Mouse (Mus musculus): ENCODE data around the gene Pln. TPM values are rescaled to one million over a fixed set of nuclear protein-coding genes. Genes with fewer than 3 reads are reported as not detected.

The Pln gene
- polyA plus RNA-seq, 1 experiment from 2014 or later = 0.93 TPM

DNA sequence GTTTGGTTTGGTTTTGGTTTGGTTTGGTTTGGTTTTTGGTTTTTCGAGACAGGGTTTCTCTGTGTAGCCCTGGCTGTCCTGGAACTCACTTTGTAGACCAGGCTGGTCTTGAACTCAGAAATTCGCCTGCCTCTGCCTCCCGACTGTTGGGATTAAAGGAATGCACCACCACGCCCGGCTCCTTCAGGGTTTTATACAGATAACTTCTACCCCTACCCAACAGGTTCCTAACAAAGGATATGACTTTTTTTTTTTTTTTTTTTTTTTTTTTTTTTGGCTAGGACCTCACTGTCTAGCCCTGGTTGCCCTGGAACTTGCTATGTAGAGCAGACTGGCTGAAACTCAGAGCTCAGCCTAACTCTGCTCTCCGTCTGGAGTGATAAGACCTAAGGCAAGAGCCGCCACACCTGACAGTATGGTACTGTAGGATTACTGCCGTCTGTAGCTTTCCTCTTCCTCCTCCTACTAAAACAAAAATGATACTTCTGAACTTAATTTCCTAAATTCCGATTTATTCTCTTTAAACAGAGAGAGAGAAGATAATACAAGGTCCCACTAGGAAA is 4.8 kb downstream of the Pln start:
- Histone ChIP-seq H3K9ac (no peak overlapping the region), H3K9me3 (no peaks in the 10 kb centered on the region), H3K27ac (no peak overlapping the region), H3K4me3 (no peak overlapping the region), H3K27me3 (no peaks in the 10 kb centered on the region), H3K4me2 (no peak overlapping the region), H3K4me1 (no peaks in the 10 kb centered on the region), H3K36me3 (no peaks in the 10 kb centered on the region)
- no peak for ATAC-seq (ENCODE audit: insufficient number of reproducible peaks, insufficient read depth, low FRiP score, low TSS enrichment, low read depth)
- 85% methylated on average over 9 of the region's 9 CpGs for WGBS

DNA sequence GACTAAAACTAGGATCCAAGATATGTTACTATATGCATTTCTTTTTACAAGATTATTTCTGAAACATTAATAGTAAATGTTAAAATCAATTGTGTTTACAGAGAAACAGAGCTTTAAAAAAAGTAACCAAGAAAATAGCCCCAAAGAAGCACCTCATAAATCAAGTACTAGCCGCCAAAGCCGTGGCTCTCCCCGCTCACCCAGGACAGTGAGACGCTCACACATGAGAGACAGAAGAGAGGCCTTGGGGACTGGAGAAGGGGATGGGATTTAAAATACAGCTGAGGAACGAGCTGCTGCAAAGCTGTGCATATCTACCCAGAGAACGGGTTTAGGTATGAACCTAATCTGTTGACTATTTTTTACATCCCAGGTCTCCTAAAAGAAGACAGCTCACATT is 5.9 kb downstream of the Pln start:
- Histone ChIP-seq H3K27me3 (no peaks in the 10 kb centered on the region), H3K27ac (no peak overlapping the region), H3K4me2 (no peak overlapping the region), H3K4me1 (no peaks in the 10 kb centered on the region), H3K4me3 (no peak overlapping the region), H3K9me3 (no peaks in the 10 kb centered on the region), H3K36me3 (0 out of 2 replicates have a peak, but pooled peaks cover 4% of the 10 kb centered on the region), H3K9ac (no peak overlapping the region)
- WGBS = 82% methylated on average over 6 of the region's 6 CpGs
- no peak for ATAC-seq (ENCODE audit: insufficient number of reproducible peaks, insufficient read depth, low FRiP score, low TSS enrichment, low read depth)

DNA sequence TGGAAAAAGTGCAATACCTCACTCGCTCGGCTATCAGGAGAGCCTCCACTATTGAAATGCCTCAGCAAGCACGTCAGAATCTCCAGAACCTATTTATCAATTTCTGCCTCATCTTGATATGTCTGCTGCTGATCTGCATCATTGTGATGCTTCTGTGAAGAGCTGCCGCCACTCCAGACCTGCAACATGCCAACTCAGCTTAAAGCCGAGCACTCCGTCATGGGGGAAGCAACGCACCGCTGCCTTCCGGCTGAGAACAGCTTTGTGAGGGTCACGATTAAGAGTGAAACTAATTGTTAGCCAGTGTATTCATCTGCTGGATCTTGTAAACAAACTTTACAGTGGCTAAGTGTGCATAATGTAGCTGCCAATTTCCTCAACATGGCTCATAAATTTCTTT is 6.4 kb downstream of the Pln start:
- Histone ChIP-seq H3K27me3 (no peaks in the 10 kb centered on the region), H3K4me1 (no peaks in the 10 kb centered on the region), H3K4me3 (no peak overlapping the region), H3K9ac (no peak overlapping the region), H3K27ac (no peak overlapping the region), H3K36me3 (peaks cover 4% of the 10 kb centered on the region; the same call in 1 of the 2 replicates), H3K9me3 (no peaks in the 10 kb centered on the region), H3K4me2 (no peak overlapping the region)
- no peak for ATAC-seq (ENCODE audit: insufficient number of reproducible peaks, insufficient read depth, low FRiP score, low TSS enrichment, low read depth)
- WGBS = 83% methylated on average over 10 of the region's 10 CpGs

DNA sequence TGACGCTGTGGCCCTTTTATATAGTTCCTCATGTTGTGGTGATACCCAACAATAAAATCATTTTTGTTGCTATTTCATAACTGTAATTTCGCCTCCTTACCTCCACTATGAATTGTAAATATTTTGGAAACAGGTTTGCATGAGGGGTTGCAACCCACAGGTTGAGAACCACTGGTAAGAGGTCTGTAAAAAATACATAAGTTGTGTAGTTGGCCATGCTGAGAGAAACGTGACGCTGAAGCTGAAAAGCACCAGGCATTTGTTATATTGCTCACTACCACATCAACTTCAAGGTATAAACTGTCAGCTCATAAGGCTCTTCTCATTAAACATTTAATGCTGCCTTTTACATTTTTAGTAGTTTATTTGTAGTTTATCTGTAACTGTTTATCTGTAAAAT is 8.0 kb downstream of the Pln start:
- no peak overlapping the region for H3K4me3 ChIP-seq
- H3K4me1 ChIP-seq = no peaks in the 10 kb centered on the region
- no peak for ATAC-seq (ENCODE audit: insufficient number of reproducible peaks, insufficient read depth, low FRiP score, low TSS enrichment, low read depth)
- peaks cover 4% of the 10 kb centered on the region; the same call in 1 of the 2 replicates for H3K36me3 ChIP-seq
- H3K9me3 ChIP-seq = no peaks in the 10 kb centered on the region
- WGBS = 91% methylated on average over 4 of the region's 4 CpGs
- H3K4me2 ChIP-seq = no peak overlapping the region
- H3K27me3 ChIP-seq = no peaks in the 10 kb centered on the region
- no peak overlapping the region for H3K27ac ChIP-seq
- H3K9ac ChIP-seq = no peak overlapping the region

DNA sequence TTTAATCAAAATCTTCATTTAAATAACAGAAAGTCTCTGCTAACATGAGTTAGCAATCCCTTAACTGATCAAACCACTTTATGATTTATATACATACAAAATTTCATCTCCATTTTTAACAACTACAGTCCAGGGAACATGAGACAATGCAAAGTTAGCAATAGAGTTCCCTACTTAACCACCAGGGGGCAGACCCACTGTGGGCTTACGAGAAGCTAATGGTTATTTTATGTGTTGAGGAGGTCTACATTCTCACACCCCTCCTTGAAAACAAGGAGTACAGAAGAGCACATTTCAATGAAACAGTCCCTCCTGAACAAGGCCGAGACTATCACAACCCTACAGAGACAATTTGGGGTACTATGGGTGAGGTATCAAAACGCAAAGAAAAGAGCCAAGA is 9.0 kb downstream of the Pln start:
- Histone ChIP-seq H3K27ac (no peak overlapping the region), H3K27me3 (no peaks in the 10 kb centered on the region), H3K9me3 (no peaks in the 10 kb centered on the region), H3K4me2 (no peak overlapping the region), H3K4me3 (no peak overlapping the region), H3K9ac (no peak overlapping the region), H3K4me1 (no peaks in the 10 kb centered on the region), H3K36me3 (peaks cover 4% of the 10 kb centered on the region; the same call in 1 of the 2 replicates)
- ATAC-seq (ENCODE audit: insufficient number of reproducible peaks, insufficient read depth, low FRiP score, low TSS enrichment, low read depth) = no peak
- 54% methylated on average over 3 of the region's 3 CpGs for WGBS

DNA sequence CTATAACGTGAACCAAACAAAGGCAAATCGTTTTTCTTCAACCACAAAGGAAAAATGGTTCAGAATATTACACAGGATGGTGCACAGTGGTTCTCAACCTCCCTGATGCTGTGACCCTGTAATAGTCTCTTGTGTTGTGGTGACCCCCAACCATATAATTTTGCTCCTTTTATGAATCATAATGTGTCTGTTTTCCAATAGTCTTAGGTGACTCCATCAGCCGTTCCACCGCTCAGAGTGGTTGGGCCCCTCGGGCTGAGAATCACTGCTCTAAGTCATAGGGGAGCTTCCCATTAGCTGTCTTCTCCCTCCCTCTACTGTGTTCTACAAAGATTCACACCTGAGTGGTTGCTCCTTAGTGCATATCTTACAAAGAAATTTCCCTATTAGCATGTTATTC is 9.4 kb downstream of the Pln start:
- Histone ChIP-seq H3K27ac (no peak overlapping the region), H3K27me3 (no peaks in the 10 kb centered on the region), H3K9ac (no peak overlapping the region), H3K4me1 (no peaks in the 10 kb centered on the region), H3K9me3 (no peaks in the 10 kb centered on the region), H3K36me3 (peaks cover 4% of the 10 kb centered on the region; the same call in 1 of the 2 replicates), H3K4me3 (no peak overlapping the region), H3K4me2 (no peak overlapping the region)
- no peak for ATAC-seq (ENCODE audit: insufficient number of reproducible peaks, insufficient read depth, low FRiP score, low TSS enrichment, low read depth)
- WGBS = 82% methylated on average over 5 of the region's 5 CpGs

DNA sequence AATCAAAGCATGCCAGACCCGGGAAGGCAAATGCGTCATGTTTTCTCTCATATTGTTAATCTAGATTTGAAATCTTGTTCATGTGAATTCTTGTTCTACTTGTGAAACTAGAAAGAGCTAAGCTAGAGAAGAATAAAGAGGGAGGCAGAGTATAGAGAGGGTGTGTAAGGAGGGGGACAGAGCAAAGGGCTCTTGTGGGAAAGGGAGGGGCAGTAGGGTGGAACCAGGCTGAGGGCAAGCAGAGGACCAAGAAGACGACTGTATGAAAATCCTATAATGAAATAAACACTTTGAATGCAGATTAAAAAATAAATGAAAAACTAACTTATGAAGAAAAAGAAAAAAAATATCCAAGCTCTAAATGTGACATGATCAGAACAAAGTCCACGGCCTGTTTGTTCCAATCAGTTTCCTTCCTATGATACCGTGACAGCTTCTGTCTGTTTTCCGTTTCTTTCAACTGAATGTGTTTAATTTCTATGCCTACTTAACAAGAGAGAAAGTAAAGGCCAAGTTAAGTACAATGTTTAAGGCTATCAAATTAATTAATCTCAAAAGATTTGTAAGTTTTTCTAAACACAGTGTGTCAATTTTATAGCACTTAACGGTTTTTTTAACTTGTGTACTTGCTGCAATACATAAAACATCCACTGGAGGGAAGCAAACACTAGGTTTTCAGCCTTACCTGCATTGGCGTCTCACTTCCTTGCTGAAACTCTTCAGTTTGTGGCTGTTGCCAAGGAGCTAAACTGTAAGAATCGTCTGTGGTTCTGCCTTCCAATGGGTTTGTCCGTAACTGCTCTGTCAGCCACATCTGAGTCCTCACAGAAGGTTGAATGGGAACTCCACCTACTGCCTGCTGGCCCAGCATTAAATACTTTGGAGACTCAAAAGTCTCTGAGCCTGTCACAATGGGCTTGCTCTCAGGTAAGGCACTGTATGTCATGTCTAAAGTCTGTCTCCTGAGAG is 10.6 kb downstream of the Pln start:
- Histone ChIP-seq H3K4me1 (no peaks in the 10 kb centered on the region), H3K27ac (no peak overlapping the region), H3K4me2 (no peak overlapping the region), H3K4me3 (no peak overlapping the region), H3K27me3 (no peaks in the 10 kb centered on the region), H3K36me3 (peaks cover 4% of the 10 kb centered on the region; the same call in 1 of the 2 replicates), H3K9me3 (no peaks in the 10 kb centered on the region), H3K9ac (no peak overlapping the region)
- no peak for ATAC-seq (ENCODE audit: insufficient number of reproducible peaks, insufficient read depth, low FRiP score, low TSS enrichment, low read depth)
- WGBS = 57% methylated on average over 10 of the region's 10 CpGs

DNA sequence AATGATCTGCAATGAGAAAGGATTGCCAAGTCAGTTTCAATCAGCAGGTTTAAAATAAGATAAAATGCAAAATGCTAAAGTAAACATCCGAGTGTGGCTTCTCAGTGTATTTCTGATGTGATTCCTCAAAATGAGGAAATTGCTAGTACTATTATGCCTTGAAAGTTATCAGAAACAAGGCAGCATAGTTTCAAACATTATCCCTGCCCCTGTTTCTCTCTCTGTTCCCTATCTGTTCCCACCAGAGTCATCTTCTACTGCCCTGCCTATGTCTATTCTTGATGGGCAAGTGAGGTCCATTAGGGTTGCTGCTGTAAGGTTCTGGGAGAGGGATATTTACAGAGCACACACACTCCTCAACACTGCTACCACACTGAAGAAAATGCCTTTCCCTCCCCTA is 11.8 kb downstream of the Pln start:
- H3K4me2 ChIP-seq = no peak overlapping the region
- ATAC-seq (ENCODE audit: insufficient number of reproducible peaks, insufficient read depth, low FRiP score, low TSS enrichment, low read depth) = no peak
- 77% methylated on average over 1 of the region's 1 CpGs for WGBS
- no peak overlapping the region for H3K9ac ChIP-seq
- H3K27me3 ChIP-seq = no peaks in the 10 kb centered on the region
- H3K4me3 ChIP-seq = no peak overlapping the region
- H3K36me3 ChIP-seq = peaks cover 4% of the 10 kb centered on the region; the same call in 1 of the 2 replicates
- no peaks in the 10 kb centered on the region for H3K9me3 ChIP-seq
- no peaks in the 10 kb centered on the region for H3K4me1 ChIP-seq
- H3K27ac ChIP-seq = no peak overlapping the region

DNA sequence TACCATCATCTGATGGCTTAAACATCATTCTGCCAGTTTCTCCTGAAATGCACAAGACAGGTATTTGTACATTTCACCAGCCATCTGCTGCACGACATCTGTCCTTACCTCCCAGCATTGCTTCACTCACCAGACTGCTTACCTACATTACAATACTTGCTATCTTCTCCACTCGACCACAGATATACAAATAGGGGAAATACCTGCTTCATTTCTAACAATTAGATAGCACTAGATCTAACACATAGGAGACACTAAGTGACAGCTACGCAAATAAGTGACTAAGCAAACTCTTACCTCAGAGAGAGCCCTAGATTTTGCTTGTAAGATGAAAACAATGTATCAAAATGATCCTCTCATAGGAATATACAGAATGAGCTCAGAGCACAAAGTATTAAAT is 16.2 kb downstream of the Pln start:
- H3K9me3 ChIP-seq = no peaks in the 10 kb centered on the region
- H3K27ac ChIP-seq = no peak overlapping the region
- no peak for ATAC-seq (ENCODE audit: insufficient number of reproducible peaks, insufficient read depth, low FRiP score, low TSS enrichment, low read depth)
- H3K4me1 ChIP-seq = no peaks in the 10 kb centered on the region
- H3K36me3 ChIP-seq = peaks cover 9% of the 10 kb centered on the region
- H3K9ac ChIP-seq = no peak overlapping the region
- no peaks in the 10 kb centered on the region for H3K27me3 ChIP-seq
- no peak overlapping the region for H3K4me3 ChIP-seq
- no peak overlapping the region for H3K4me2 ChIP-seq
- WGBS = 83% methylated on average over 3 of the region's 3 CpGs

DNA sequence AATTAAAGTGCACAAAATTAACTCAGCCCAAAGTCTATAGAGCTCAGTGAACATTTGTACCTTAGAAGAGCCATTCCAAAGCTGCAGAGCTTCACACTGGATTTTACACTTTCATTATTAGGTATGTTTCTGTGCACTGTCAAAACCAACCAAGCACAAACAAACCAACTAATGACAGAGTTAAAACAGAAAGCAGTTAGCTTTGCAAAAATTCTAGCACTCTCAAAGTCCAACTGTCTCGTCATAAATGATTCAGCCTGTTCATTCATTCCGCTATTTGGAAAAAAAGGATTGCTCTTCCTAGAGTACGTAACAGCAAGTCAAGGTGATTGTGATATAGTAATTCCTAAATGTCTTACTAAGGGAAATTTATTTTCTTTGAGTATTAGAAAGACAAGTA is 21.5 kb downstream of the Pln start:
- Histone ChIP-seq H3K9ac (no peak overlapping the region), H3K27ac (no peak overlapping the region), H3K36me3 (peaks cover 13% of the 10 kb centered on the region), H3K9me3 (no peaks in the 10 kb centered on the region), H3K4me2 (no peak overlapping the region), H3K4me3 (no peak overlapping the region), H3K4me1 (no peaks in the 10 kb centered on the region; the same call in 1 of the 2 replicates), H3K27me3 (no peaks in the 10 kb centered on the region)
- no peak for ATAC-seq (ENCODE audit: insufficient number of reproducible peaks, insufficient read depth, low FRiP score, low TSS enrichment, low read depth)
- 89% methylated on average over 3 of the region's 3 CpGs for whole genome bisulfite sequencing

DNA sequence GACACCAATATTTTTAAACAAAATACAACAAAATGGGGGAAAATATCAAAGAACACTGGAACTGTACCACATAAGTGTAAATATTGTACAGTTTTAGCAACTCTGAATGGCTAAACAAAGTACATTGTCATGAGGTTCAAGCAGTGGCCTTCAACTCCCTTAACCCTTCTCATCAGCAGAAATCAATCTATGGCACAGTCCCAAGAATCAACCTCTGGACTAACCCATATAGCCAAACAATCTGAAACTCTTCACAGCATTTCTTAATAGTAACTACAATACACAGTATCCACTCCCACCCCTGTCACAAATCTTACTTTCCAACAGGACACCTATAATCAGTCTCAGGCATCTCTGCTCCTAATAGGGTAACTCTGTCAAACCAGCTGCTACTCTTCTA is 26.8 kb downstream of the Pln start:
- ATAC-seq (ENCODE audit: insufficient number of reproducible peaks, insufficient read depth, low FRiP score, low TSS enrichment, low read depth) = no peak
- peaks cover 4% of the 10 kb centered on the region for H3K36me3 ChIP-seq
- H3K9ac ChIP-seq = no peak overlapping the region
- no peaks in the 10 kb centered on the region for H3K27me3 ChIP-seq
- no peak overlapping the region for H3K4me3 ChIP-seq
- peaks cover 4% of the 10 kb centered on the region; the same call in 1 of the 2 replicates for H3K4me1 ChIP-seq
- no peak overlapping the region for H3K27ac ChIP-seq
- no peaks in the 10 kb centered on the region for H3K9me3 ChIP-seq
- no peak overlapping the region for H3K4me2 ChIP-seq

DNA sequence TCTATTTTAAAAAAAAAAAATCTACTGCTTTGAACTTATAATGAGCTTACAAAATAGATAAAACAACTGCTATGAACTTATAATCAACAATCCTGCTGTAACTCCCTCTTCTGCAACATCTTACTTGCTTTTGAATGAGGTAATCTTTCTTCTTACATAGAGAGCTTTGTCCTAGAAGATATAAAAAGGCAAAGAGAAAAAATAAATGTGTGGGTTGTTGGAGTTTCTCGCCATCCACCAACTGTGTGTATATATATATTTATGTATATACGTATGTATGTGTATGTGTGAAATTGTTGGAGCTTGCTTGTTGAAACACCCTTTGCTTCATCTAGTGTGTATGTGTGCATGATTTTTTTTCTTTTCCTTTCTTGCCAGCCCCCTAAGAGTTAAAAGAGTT is 29.8 kb downstream of the Pln start:
- ATAC-seq (ENCODE audit: insufficient number of reproducible peaks, insufficient read depth, low FRiP score, low TSS enrichment, low read depth) = no peak
- no peak overlapping the region for H3K4me3 ChIP-seq
- H3K9me3 ChIP-seq = peaks cover 15% of the 10 kb centered on the region
- H3K4me2 ChIP-seq = no peak overlapping the region
- H3K9ac ChIP-seq = no peak overlapping the region
- H3K4me1 ChIP-seq = peaks cover 4% of the 10 kb centered on the region; the same call in 1 of the 2 replicates
- WGBS = 91% methylated on average over 2 of the region's 2 CpGs
- H3K36me3 ChIP-seq = peaks cover 18% of the 10 kb centered on the region
- H3K27ac ChIP-seq = no peak overlapping the region
- no peaks in the 10 kb centered on the region for H3K27me3 ChIP-seq
